In the genomic region with DNA sequence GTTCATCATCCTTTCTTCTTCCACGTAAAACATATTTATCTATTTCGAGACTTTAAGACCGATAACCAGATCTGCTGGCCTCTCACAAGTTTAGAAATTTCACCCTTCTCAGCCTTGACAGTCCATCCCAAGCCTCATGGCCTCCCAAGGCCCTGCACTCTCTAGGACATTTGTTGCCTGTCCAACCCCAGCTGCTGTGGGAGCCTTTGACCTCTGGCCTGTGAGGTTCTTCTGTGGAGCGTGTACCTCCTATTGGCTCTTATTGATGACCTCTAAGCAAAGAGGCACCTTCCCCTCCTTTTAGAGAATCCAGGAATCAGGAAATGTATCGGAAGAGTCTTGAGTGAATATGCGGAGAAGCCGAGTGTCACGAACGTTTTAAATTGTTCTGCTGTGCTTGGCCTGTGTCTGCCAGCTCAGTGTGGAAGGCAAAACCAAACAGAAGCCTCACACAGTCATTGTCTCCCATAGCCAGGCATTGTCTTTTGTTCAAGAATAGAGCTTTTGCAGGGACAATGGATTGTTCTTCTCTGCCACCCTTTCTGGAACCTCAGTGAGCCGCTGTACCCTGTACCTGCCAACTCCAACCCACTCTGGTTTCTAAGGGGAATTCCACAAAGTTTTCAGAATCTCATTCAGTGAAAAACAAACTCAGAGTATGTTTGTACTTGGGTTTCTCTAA, we compare ENCODE assay signal across 9 mouse cellular contexts.
DNase-seq lines count a peak whose midpoint lies in the region; ATAC-seq and TF ChIP-seq lines count a peak whose summit lies in the region.
"Had no signal": no experiment of that assay in that cellular context is flagged by ENCODE, and none has a peak within 500 bp of the region (broad histone marks: within the 10 kb centered on the region; RNA-seq: fewer than 3 reads in every experiment).

No protein-coding gene starts in this region.

- H3K27ac ChIP-seq in kidney, embryonic 14.5 days (ENCODE audit: low read depth, low read length): peak overlapping the region; percentile 83
- peak overlapping the region; percentile 46 for H3K27ac ChIP-seq in thymus, adult 2 months (ENCODE audit: control insufficient read depth, insufficient read depth, low read length)
- peak overlapping the region; percentile 70 for H3K27ac ChIP-seq in hindbrain, postnatal 0 days
- H3K27ac ChIP-seq: macrophage had no signal

- no peak for TF ChIP-seq CTCF in thymus, adult 2 months (IDR thresholded peaks at IDR 0.05; ENCODE audit: borderline replicate concordance, control insufficient read depth, extremely low read depth, insufficient read depth, low read length, poor library complexity)
- no peak for TF ChIP-seq CTCF in hindbrain, postnatal 0 days (IDR thresholded peaks at IDR 0.05; ENCODE audit: low read depth)

- 67% methylated on average over 10 of the region's 10 CpGs for WGBS in kidney, embryonic 14.5 days
- WGBS in thymus, adult 2 months: 92% methylated on average over 10 of the region's 10 CpGs
- 55% methylated on average over 10 of the region's 10 CpGs for WGBS in hindbrain, postnatal 0 days

- H3K9me3 ChIP-seq in kidney, embryonic 14.5 days (ENCODE audit: control insufficient read depth, low read length): no peaks in the 10 kb centered on the region
- H3K9me3 ChIP-seq in hindbrain, postnatal 0 days (ENCODE audit: low read length): no peaks in the 10 kb centered on the region

- no peak overlapping the region for H3K4me3 ChIP-seq in kidney, embryonic 14.5 days (ENCODE audit: low read length)
- H3K4me3 ChIP-seq in thymus, adult 2 months (ENCODE audit: control insufficient read depth, insufficient read depth, low read length): no peak overlapping the region
- no peak overlapping the region for H3K4me3 ChIP-seq in hindbrain, postnatal 0 days (ENCODE audit: low read length)

- ATAC-seq in kidney, embryonic 14.5 days (ENCODE audit: low FRiP score, low TSS enrichment): peak; percentile 61; the same call in 1 of the 2 replicates
- ATAC-seq in hindbrain, postnatal 0 days: no peak

- H3K4me2 ChIP-seq in kidney, embryonic 14.5 days (replicated peaks; ENCODE audit: low read depth, low read length): no peak overlapping the region
- H3K4me2 ChIP-seq in hindbrain, postnatal 0 days (ENCODE audit: low read depth, low read length): no peak overlapping the region

- H3K9ac ChIP-seq in kidney, embryonic 14.5 days (ENCODE audit: low read depth, low read length): no peak overlapping the region
- H3K9ac ChIP-seq in hindbrain, postnatal 0 days (replicated peaks; ENCODE audit: low read length): no peak overlapping the region

- no peaks in the 10 kb centered on the region for H3K27me3 ChIP-seq in kidney, embryonic 14.5 days (ENCODE audit: control insufficient read depth, insufficient read depth, low read length)
- no peaks in the 10 kb centered on the region for H3K27me3 ChIP-seq in thymus, adult 2 months (ENCODE audit: control insufficient read depth, insufficient read depth, low read length)
- no peaks in the 10 kb centered on the region for H3K27me3 ChIP-seq in hindbrain, postnatal 0 days (ENCODE audit: insufficient read depth, low read length)

- DNase-seq in kidney, postnatal 25 days: no peak
- no peak for DNase-seq in thymus, adult 2 months
- no peak for DNase-seq in thymus, postnatal 0 days (ENCODE audit: low spot score)
- no peak for DNase-seq in hindbrain, postnatal 0 days (ENCODE audit: low spot score)
- DNase-seq in ovary, postnatal 14 days (ENCODE audit: low spot score): no peak
- no peak for DNase-seq in c-Kit-positive CD71-positive TER-119-positive erythroid progenitor cells, embryonic 14.5 days (ENCODE audit: low spot score)
- DNase-seq: cerebellum, postnatal 36 days had no signal

- H3K4me1 ChIP-seq in kidney, embryonic 14.5 days (ENCODE audit: control insufficient read depth, insufficient read depth, low read length): peaks cover 11% of the 10 kb centered on the region
- peaks cover 15% of the 10 kb centered on the region for H3K4me1 ChIP-seq in thymus, adult 2 months (replicated peaks; ENCODE audit: control insufficient read depth, insufficient read depth, low read length)
- peaks cover 11% of the 10 kb centered on the region for H3K4me1 ChIP-seq in hindbrain, postnatal 0 days (ENCODE audit: insufficient read depth, low read length)

- TF ChIP-seq POLR2A in thymus, adult 2 months (IDR thresholded peaks at IDR 0.05; ENCODE audit: control insufficient read depth, extremely low read depth, insufficient read depth, low read length, poor library complexity): no peak

- no peaks in the 10 kb centered on the region for H3K36me3 ChIP-seq in kidney, embryonic 14.5 days (ENCODE audit: control insufficient read depth, insufficient read depth, low read length)
- H3K36me3 ChIP-seq in thymus, adult 2 months (ENCODE audit: control insufficient read depth, insufficient read depth, low read length): no peaks in the 10 kb centered on the region
- H3K36me3 ChIP-seq in hindbrain, postnatal 0 days (ENCODE audit: insufficient read depth, low read length): no peaks in the 10 kb centered on the region
